Mouse (Mus musculus) olfactory bulb, adult 2 months (tissue): ENCODE measurements around the gene Pde5a.

Experiments used
- CTCF ChIP-seq: fragments of 200-500 bp; IDR thresholded peaks from 2 replicates; pipeline ENCODE4 v1.5.1; 2012; ENCODE audit warnings: low read depth, mild to moderate bottlenecking, low read length, moderate library complexity; ENCODE audit not compliant: insufficient read depth
- POLR2A ChIP-seq: fragments of 200-500 bp; IDR thresholded peaks from 2 replicates; pipeline ENCODE4 v1.6.1; 2012; ENCODE audit warnings: mild to moderate bottlenecking, low read depth, low read length, moderate library complexity; ENCODE audit not compliant: insufficient read depth

DNA sequence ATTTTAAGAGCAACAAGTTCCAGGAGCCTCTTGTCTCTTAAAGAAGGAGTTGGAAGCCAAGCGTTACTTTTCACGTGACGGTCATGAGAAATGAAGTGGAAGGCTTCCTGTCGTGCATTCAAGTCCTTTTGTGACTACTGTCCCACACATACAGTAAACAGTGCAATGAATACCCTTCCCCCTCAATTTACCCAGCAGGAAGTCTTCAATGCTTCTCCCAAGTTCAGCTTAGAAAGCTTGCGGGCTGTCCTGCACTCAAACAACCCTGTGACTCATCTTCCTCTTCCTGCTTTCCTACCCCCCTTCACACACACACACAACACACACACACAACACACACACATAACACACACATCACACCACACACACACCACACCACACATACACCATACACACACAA lies 105.8 kb downstream of the Pde5a start:
- no peak for TF ChIP-seq POLR2A
- TF ChIP-seq CTCF = no peak
